Mouse (Mus musculus): Measurements from ENCODE around the gene Trpv2. TPM values are rescaled to one million over a fixed set of nuclear protein-coding genes. Genes with fewer than 3 reads are reported as not detected.

Gene Trpv2
- polyA plus RNA-seq, 1 experiment from 2014 or later = 4.2 TPM

GRCm38 (mm10) chr11:62608826-62609675 lies 34.8 kb downstream of the Trpv2 start:
- Histone ChIP-seq H3K27ac (replicated peaks in 1 of 2; ENCODE audit: control insufficient read depth in 1 of 2, insufficient read depth in 1 of 2, low read depth in 2 of 2, low read length in 2 of 2) (no peak overlapping the region), H3K27me3 (ENCODE audit: control insufficient read depth, insufficient read depth, low read length) (no peaks in the 10 kb centered on the region), H3K36me3 (ENCODE audit: control insufficient read depth, insufficient read depth, low read length) (peaks cover 81% of the 10 kb centered on the region), H3K9me3 (ENCODE audit: control insufficient read depth, low read length) (no peaks in the 10 kb centered on the region), H3K9ac (ENCODE audit: low read length) (no peak overlapping the region), H3K4me2 (ENCODE audit: low read length) (no peak overlapping the region), H3K4me3 (ENCODE audit: control insufficient read depth in 1 of 2, insufficient read depth in 1 of 2, low read depth in 1 of 2, low read length in 2 of 2) (no peak overlapping the region), H3K4me1 (ENCODE audit: control insufficient read depth in 2 of 2, insufficient read depth in 2 of 2, low read length in 2 of 2) (peaks cover 4 to 23% of the 10 kb centered on the region in 2 experiments)
- no peak for ATAC-seq (ENCODE audit: insufficient number of reproducible peaks, insufficient read depth, low FRiP score, low read depth)
- 77% methylated on average over 10 of the region's 10 CpGs for WGBS

- Histone ChIP-seq H3K27ac (replicated peaks in 1 of 2; ENCODE audit: control insufficient read depth in 1 of 2, insufficient read depth in 1 of 2, low read depth in 2 of 2, low read length in 2 of 2) (no peak overlapping the region), H3K4me1 (ENCODE audit: control insufficient read depth in 2 of 2, insufficient read depth in 2 of 2, low read length in 2 of 2) (peaks cover 2 to 15% of the 10 kb centered on the region in 2 experiments), H3K9ac (ENCODE audit: low read length) (no peak overlapping the region), H3K36me3 (ENCODE audit: control insufficient read depth, insufficient read depth, low read length) (peaks cover 72% of the 10 kb centered on the region), H3K27me3 (ENCODE audit: control insufficient read depth, insufficient read depth, low read length) (no peaks in the 10 kb centered on the region), H3K4me2 (ENCODE audit: low read length) (no peak overlapping the region), H3K9me3 (ENCODE audit: control insufficient read depth, low read length) (no peaks in the 10 kb centered on the region), H3K4me3 (ENCODE audit: control insufficient read depth in 1 of 2, insufficient read depth in 1 of 2, low read depth in 1 of 2, low read length in 2 of 2) (no peak overlapping the region)
- WGBS = 87% methylated on average over 6 of the region's 6 CpGs
- ATAC-seq (ENCODE audit: insufficient number of reproducible peaks, insufficient read depth, low FRiP score, low read depth) = no peak
These were observed 36.0 kb downstream of the Trpv2 start for GRCm38 (mm10) chr11:62610304-62610703.

GRCm38 (mm10) chr11:62612604-62613003 lies 38.3 kb downstream of the Trpv2 start:
- H3K36me3 ChIP-seq (ENCODE audit: control insufficient read depth, insufficient read depth, low read length) = peaks cover 68% of the 10 kb centered on the region
- H3K4me2 ChIP-seq (ENCODE audit: low read length) = no peak overlapping the region
- H3K27ac ChIP-seq (replicated peaks in 1 of 2; ENCODE audit: control insufficient read depth in 1 of 2, insufficient read depth in 1 of 2, low read depth in 2 of 2, low read length in 2 of 2) = no peak overlapping the region
- H3K27me3 ChIP-seq (ENCODE audit: control insufficient read depth, insufficient read depth, low read length) = no peaks in the 10 kb centered on the region
- WGBS = 83% methylated on average over 10 of the region's 10 CpGs
- peaks cover 2 to 11% of the 10 kb centered on the region in 2 experiments for H3K4me1 ChIP-seq (ENCODE audit: control insufficient read depth in 2 of 2, insufficient read depth in 2 of 2, low read length in 2 of 2)
- ATAC-seq (ENCODE audit: insufficient number of reproducible peaks, insufficient read depth, low FRiP score, low read depth) = no peak
- no peak overlapping the region for H3K9ac ChIP-seq (ENCODE audit: low read length)
- no peaks in the 10 kb centered on the region for H3K9me3 ChIP-seq (ENCODE audit: control insufficient read depth, low read length)
- no peak overlapping the region for H3K4me3 ChIP-seq (ENCODE audit: control insufficient read depth in 1 of 2, insufficient read depth in 1 of 2, low read depth in 1 of 2, low read length in 2 of 2)

- H3K27me3 ChIP-seq (ENCODE audit: control insufficient read depth, insufficient read depth, low read length) = no peaks in the 10 kb centered on the region
- H3K36me3 ChIP-seq (ENCODE audit: control insufficient read depth, insufficient read depth, low read length) = peaks cover 66% of the 10 kb centered on the region
- H3K4me1 ChIP-seq (ENCODE audit: control insufficient read depth in 2 of 2, insufficient read depth in 2 of 2, low read length in 2 of 2) = peaks cover 2 to 11% of the 10 kb centered on the region in 2 experiments
- H3K9ac ChIP-seq (ENCODE audit: low read length) = peak overlapping the region; percentile 68
- peak; percentile 76 for ATAC-seq (ENCODE audit: insufficient number of reproducible peaks, insufficient read depth, low FRiP score, low read depth)
- H3K4me3 ChIP-seq (ENCODE audit: control insufficient read depth in 1 of 2, insufficient read depth in 1 of 2, low read depth in 1 of 2, low read length in 2 of 2) = no peak overlapping the region
- WGBS = 18% methylated on average over 19 of the region's 19 CpGs
- peak overlapping the region; percentile 51 to 70 for H3K27ac ChIP-seq (replicated peaks in 1 of 2; ENCODE audit: control insufficient read depth in 1 of 2, insufficient read depth in 1 of 2, low read depth in 2 of 2, low read length in 2 of 2)
- H3K4me2 ChIP-seq (ENCODE audit: low read length) = peak overlapping the region; percentile 54
- no peaks in the 10 kb centered on the region for H3K9me3 ChIP-seq (ENCODE audit: control insufficient read depth, low read length)
These were observed 39.5 kb downstream of the Trpv2 start for GRCm38 (mm10) chr11:62613657-62614365.

GRCm38 (mm10) chr11:62614876-62615410 lies 40.7 kb downstream of the Trpv2 start:
- Histone ChIP-seq H3K4me1 (ENCODE audit: control insufficient read depth in 2 of 2, insufficient read depth in 2 of 2, low read length in 2 of 2) (peaks cover 2 to 11% of the 10 kb centered on the region in 2 experiments), H3K9ac (ENCODE audit: low read length) (peak overlapping the region; percentile 68; the same call in 1 of the 2 replicates), H3K9me3 (ENCODE audit: control insufficient read depth, low read length) (no peaks in the 10 kb centered on the region), H3K4me2 (ENCODE audit: low read length) (no peak overlapping the region), H3K36me3 (ENCODE audit: control insufficient read depth, insufficient read depth, low read length) (peaks cover 66% of the 10 kb centered on the region), H3K27ac (replicated peaks in 1 of 2; ENCODE audit: control insufficient read depth in 1 of 2, insufficient read depth in 1 of 2, low read depth in 2 of 2, low read length in 2 of 2) (peak overlapping the region in 1 of 2 experiments; percentile 70; a peak in 1 of 4 replicates), H3K27me3 (ENCODE audit: control insufficient read depth, insufficient read depth, low read length) (no peaks in the 10 kb centered on the region), H3K4me3 (ENCODE audit: control insufficient read depth in 1 of 2, insufficient read depth in 1 of 2, low read depth in 1 of 2, low read length in 2 of 2) (no peak overlapping the region)
- no peak for ATAC-seq (ENCODE audit: insufficient number of reproducible peaks, insufficient read depth, low FRiP score, low read depth)
- WGBS = 89% methylated on average over 8 of the region's 8 CpGs

- no peaks in the 10 kb centered on the region for H3K9me3 ChIP-seq (ENCODE audit: control insufficient read depth, low read length)
- H3K9ac ChIP-seq (ENCODE audit: low read length) = no peak overlapping the region
- H3K4me2 ChIP-seq (ENCODE audit: low read length) = no peak overlapping the region
- H3K27ac ChIP-seq (replicated peaks in 1 of 2; ENCODE audit: control insufficient read depth in 1 of 2, insufficient read depth in 1 of 2, low read depth in 2 of 2, low read length in 2 of 2) = no peak overlapping the region
- H3K27me3 ChIP-seq (ENCODE audit: control insufficient read depth, insufficient read depth, low read length) = no peaks in the 10 kb centered on the region
- H3K4me1 ChIP-seq (ENCODE audit: control insufficient read depth in 2 of 2, insufficient read depth in 2 of 2, low read length in 2 of 2) = peaks cover 2 to 11% of the 10 kb centered on the region in 2 experiments
- no peak overlapping the region for H3K4me3 ChIP-seq (ENCODE audit: control insufficient read depth in 1 of 2, insufficient read depth in 1 of 2, low read depth in 1 of 2, low read length in 2 of 2)
- ATAC-seq (ENCODE audit: insufficient number of reproducible peaks, insufficient read depth, low FRiP score, low read depth) = no peak
- 90% methylated on average over 4 of the region's 4 CpGs for WGBS
- peaks cover 67% of the 10 kb centered on the region for H3K36me3 ChIP-seq (ENCODE audit: control insufficient read depth, insufficient read depth, low read length)
These were observed 41.2 kb downstream of the Trpv2 start for GRCm38 (mm10) chr11:62615456-62615855.

- H3K4me2 ChIP-seq (ENCODE audit: low read length) = no peak overlapping the region
- no peak overlapping the region for H3K27ac ChIP-seq (replicated peaks in 1 of 2; ENCODE audit: control insufficient read depth in 1 of 2, insufficient read depth in 1 of 2, low read depth in 2 of 2, low read length in 2 of 2)
- ATAC-seq (ENCODE audit: insufficient number of reproducible peaks, insufficient read depth, low FRiP score, low read depth) = no peak
- no peak overlapping the region for H3K9ac ChIP-seq (ENCODE audit: low read length)
- H3K9me3 ChIP-seq (ENCODE audit: control insufficient read depth, low read length) = no peaks in the 10 kb centered on the region
- peaks cover 17 to 24% of the 10 kb centered on the region in 2 experiments for H3K4me1 ChIP-seq (ENCODE audit: control insufficient read depth in 2 of 2, insufficient read depth in 2 of 2, low read length in 2 of 2)
- peaks cover 42% of the 10 kb centered on the region for H3K36me3 ChIP-seq (ENCODE audit: control insufficient read depth, insufficient read depth, low read length)
- WGBS = 95% methylated on average over 8 of the region's 8 CpGs
- H3K4me3 ChIP-seq (ENCODE audit: control insufficient read depth in 1 of 2, insufficient read depth in 1 of 2, low read depth in 1 of 2, low read length in 2 of 2) = no peak overlapping the region
- no peaks in the 10 kb centered on the region for H3K27me3 ChIP-seq (ENCODE audit: control insufficient read depth, insufficient read depth, low read length)
These were observed 46.8 kb downstream of the Trpv2 start for GRCm38 (mm10) chr11:62621079-62621478.

Measured in heart, embryonic 14.5 days (tissue).